Mouse (Mus musculus) cerebellum, postnatal 25 days (tissue): Measurements from ENCODE around the gene Dcst1.

ENCODE experiments used
- DNase-seq, 2 experiments: peaks; one replicate each; pipeline ENCODE4 v3.0.0; 2021; ENCODE audit warnings: mixed read lengths in 2 of 2

Gene Dcst1

GRCm38 (mm10) chr3:89331561-89331960 lies 33.5 kb downstream of the Dcst1 start:
- DNase-seq = no peak

GRCm38 (mm10) chr3:89330948-89331347 lies 34.1 kb downstream of the Dcst1 start:
- no peak for DNase-seq

GRCm38 (mm10) chr3:89330346-89330745 lies 34.7 kb downstream of the Dcst1 start:
- no peak for DNase-seq

GRCm38 (mm10) chr3:89328623-89329022 lies 36.4 kb downstream of the Dcst1 start:
- DNase-seq = no peak

GRCm38 (mm10) chr3:89327371-89327870 lies 37.6 kb downstream of the Dcst1 start:
- no peak for DNase-seq

- no peak for DNase-seq
Measured at GRCm38 (mm10) chr3:89325882-89326281, 39.2 kb downstream of the Dcst1 start.

GRCm38 (mm10) chr3:89322514-89323165 lies 42.4 kb downstream of the Dcst1 start, which contains the start of gene Efna3:
Efna3 (minus strand) TSS chr3:89322965.
- DNase-seq = peak; percentile 67 to 77

- DNase-seq = no peak
Measured at GRCm38 (mm10) chr3:89322131-89322500, 42.9 kb downstream of the Dcst1 start.

- peak in 1 of 2 experiments; percentile 58 for DNase-seq
Measured at GRCm38 (mm10) chr3:89321183-89322130, 43.6 kb downstream of the Dcst1 start.

GRCm38 (mm10) chr3:89320581-89321182 lies 44.4 kb downstream of the Dcst1 start:
- peak in 1 of 2 experiments; percentile 37 for DNase-seq

GRCm38 (mm10) chr3:89319591-89320350 lies 45.3 kb downstream of the Dcst1 start:
- DNase-seq = peak in 1 of 2 experiments; percentile 40

GRCm38 (mm10) chr3:89318971-89319590 lies 46.0 kb downstream of the Dcst1 start:
- DNase-seq = no peak

GRCm38 (mm10) chr3:89318316-89318715 lies 46.7 kb downstream of the Dcst1 start:
- DNase-seq = no peak

GRCm38 (mm10) chr3:89317246-89317645 lies 47.8 kb downstream of the Dcst1 start:
- no peak for DNase-seq

GRCm38 (mm10) chr3:89316833-89317232 lies 48.2 kb downstream of the Dcst1 start:
- DNase-seq = peak; percentile 88 to 91

GRCm38 (mm10) chr3:89315930-89316831 lies 48.9 kb downstream of the Dcst1 start:
- DNase-seq = peak; percentile 34 to 43

GRCm38 (mm10) chr3:89315195-89315929 lies 49.7 kb downstream of the Dcst1 start:
- peak; percentile 79 to 87 for DNase-seq

GRCm38 (mm10) chr3:89314791-89315190 lies 50.3 kb downstream of the Dcst1 start:
- DNase-seq = no peak

GRCm38 (mm10) chr3:89314340-89314739 lies 50.7 kb downstream of the Dcst1 start:
- DNase-seq = no peak

- DNase-seq = peak; percentile 75 to 81
Measured at GRCm38 (mm10) chr3:89308089-89308488, 57.0 kb downstream of the Dcst1 start.
